Mouse (Mus musculus): ENCODE results near the gene Srpk3. TPM values are rescaled to one million over a fixed set of nuclear protein-coding genes. Genes with fewer than 3 reads are reported as not detected.
A peak's percentile ranks its signal among the peaks of the same experiment; 100 is the strongest.

Srpk3 gene
- polyA plus RNA-seq, 1 experiment from 2014 or later, result 94.7 TPM

GRCm38 (mm10) chrX:73788501-73788900 is 14.3 kb downstream of the Srpk3 start:
- Histone ChIP-seq H3K9me3 (replicated peaks; ENCODE audit: control insufficient read depth, low read length) (no peaks in the 10 kb centered on the region), H3K4me2 (ENCODE audit: low read depth, low read length) (peak overlapping the region; percentile 68; the same call in 1 of the 2 replicates), H3K9ac (ENCODE audit: low read length) (no peak overlapping the region), H3K27ac (ENCODE audit: low read length) (no peak overlapping the region), H3K4me3 (ENCODE audit: low read length) (no peak overlapping the region), H3K4me1 (ENCODE audit: control insufficient read depth, insufficient read depth, low read length) (peaks cover 13% of the 10 kb centered on the region), H3K27me3 (ENCODE audit: control insufficient read depth, insufficient read depth, low read length) (no peaks in the 10 kb centered on the region; the same call in 1 of the 2 replicates), H3K36me3 (ENCODE audit: control insufficient read depth, insufficient read depth) (no peaks in the 10 kb centered on the region; the same call in 1 of the 2 replicates)
- ATAC-seq (replicated peaks; ENCODE audit: extremely low read depth, insufficient read depth, low FRiP score), result no peak
- 100% methylated on average over 1 of the region's 1 CpGs for WGBS

DNA sequence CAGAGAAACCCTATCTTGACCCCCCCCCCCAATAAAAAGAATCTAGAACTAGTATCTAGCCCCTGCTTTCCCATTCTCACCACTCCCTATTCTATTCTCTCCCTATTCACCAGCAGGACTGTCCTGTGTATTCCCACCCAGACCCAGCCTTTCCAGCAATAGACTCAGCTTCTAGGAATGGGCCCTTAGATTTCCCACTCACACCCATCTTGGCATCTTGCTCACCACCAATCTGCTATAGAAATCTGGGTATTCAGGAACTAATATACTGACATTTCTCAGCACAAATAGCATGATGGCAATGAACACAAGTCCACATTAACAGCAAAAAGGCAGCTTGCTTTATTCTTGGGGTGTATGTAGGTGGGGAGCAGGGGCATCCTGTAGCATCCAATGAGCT is 18.8 kb downstream of the Srpk3 start:
- Histone ChIP-seq H3K4me1 (ENCODE audit: control insufficient read depth, insufficient read depth, low read length) (peaks cover 1% of the 10 kb centered on the region; the same call in 1 of the 2 replicates), H3K36me3 (ENCODE audit: control insufficient read depth, insufficient read depth) (no peaks in the 10 kb centered on the region; the same call in 1 of the 2 replicates), H3K4me2 (ENCODE audit: low read depth, low read length) (no peak overlapping the region), H3K9ac (ENCODE audit: low read length) (no peak overlapping the region), H3K27ac (ENCODE audit: low read length) (no peak overlapping the region), H3K27me3 (ENCODE audit: control insufficient read depth, insufficient read depth, low read length) (no peaks in the 10 kb centered on the region; the same call in 1 of the 2 replicates), H3K9me3 (replicated peaks; ENCODE audit: control insufficient read depth, low read length) (no peaks in the 10 kb centered on the region), H3K4me3 (ENCODE audit: low read length) (no peak overlapping the region)
- no peak for ATAC-seq (replicated peaks; ENCODE audit: extremely low read depth, insufficient read depth, low FRiP score)

GRCm38 (mm10) chrX:73793505-73793904 is 19.3 kb downstream of the Srpk3 start:
- H3K4me3 ChIP-seq (ENCODE audit: low read length), result no peak overlapping the region
- ATAC-seq (replicated peaks; ENCODE audit: extremely low read depth, insufficient read depth, low FRiP score), result no peak
- H3K27ac ChIP-seq (ENCODE audit: low read length), result no peak overlapping the region
- H3K4me2 ChIP-seq (ENCODE audit: low read depth, low read length), result no peak overlapping the region
- 33% methylated on average over 1 of the region's 1 CpGs for WGBS
- H3K9ac ChIP-seq (ENCODE audit: low read length), result no peak overlapping the region
- no peaks in the 10 kb centered on the region for H3K27me3 ChIP-seq (ENCODE audit: control insufficient read depth, insufficient read depth, low read length)
- H3K36me3 ChIP-seq (ENCODE audit: control insufficient read depth, insufficient read depth), result no peaks in the 10 kb centered on the region; the same call in 1 of the 2 replicates
- H3K4me1 ChIP-seq (ENCODE audit: control insufficient read depth, insufficient read depth, low read length), result no peaks in the 10 kb centered on the region
- H3K9me3 ChIP-seq (replicated peaks; ENCODE audit: control insufficient read depth, low read length), result no peaks in the 10 kb centered on the region

- no peak for ATAC-seq (replicated peaks; ENCODE audit: extremely low read depth, insufficient read depth, low FRiP score)
- no peaks in the 10 kb centered on the region; the same call in 1 of the 2 replicates for H3K27me3 ChIP-seq (ENCODE audit: control insufficient read depth, insufficient read depth, low read length)
- 82% methylated on average over 2 of the region's 2 CpGs for WGBS
- no peaks in the 10 kb centered on the region for H3K4me1 ChIP-seq (ENCODE audit: control insufficient read depth, insufficient read depth, low read length)
- H3K36me3 ChIP-seq (ENCODE audit: control insufficient read depth, insufficient read depth), result no peaks in the 10 kb centered on the region
- no peak overlapping the region for H3K27ac ChIP-seq (ENCODE audit: low read length)
- no peak overlapping the region for H3K9ac ChIP-seq (ENCODE audit: low read length)
- no peaks in the 10 kb centered on the region for H3K9me3 ChIP-seq (replicated peaks; ENCODE audit: control insufficient read depth, low read length)
- no peak overlapping the region for H3K4me2 ChIP-seq (ENCODE audit: low read depth, low read length)
- H3K4me3 ChIP-seq (ENCODE audit: low read length), result no peak overlapping the region
These were observed 23.3 kb downstream of the Srpk3 start for GRCm38 (mm10) chrX:73797511-73797910.

GRCm38 (mm10) chrX:73798502-73798901 is 24.3 kb downstream of the Srpk3 start:
- Histone ChIP-seq H3K27me3 (ENCODE audit: control insufficient read depth, insufficient read depth, low read length) (no peaks in the 10 kb centered on the region; the same call in 1 of the 2 replicates), H3K9ac (ENCODE audit: low read length) (no peak overlapping the region), H3K4me3 (ENCODE audit: low read length) (no peak overlapping the region), H3K9me3 (replicated peaks; ENCODE audit: control insufficient read depth, low read length) (no peaks in the 10 kb centered on the region), H3K36me3 (ENCODE audit: control insufficient read depth, insufficient read depth) (no peaks in the 10 kb centered on the region), H3K4me1 (ENCODE audit: control insufficient read depth, insufficient read depth, low read length) (no peaks in the 10 kb centered on the region), H3K27ac (ENCODE audit: low read length) (no peak overlapping the region), H3K4me2 (ENCODE audit: low read depth, low read length) (no peak overlapping the region)
- ATAC-seq (replicated peaks; ENCODE audit: extremely low read depth, insufficient read depth, low FRiP score), result peak; percentile 76
- 37% methylated on average over 8 of the region's 9 CpGs for WGBS

- 65% methylated on average over 1 of the region's 1 CpGs for WGBS
- H3K4me3 ChIP-seq (ENCODE audit: low read length), result no peak overlapping the region
- H3K4me1 ChIP-seq (ENCODE audit: control insufficient read depth, insufficient read depth, low read length), result no peaks in the 10 kb centered on the region
- H3K36me3 ChIP-seq (ENCODE audit: control insufficient read depth, insufficient read depth), result no peaks in the 10 kb centered on the region
- ATAC-seq (replicated peaks; ENCODE audit: extremely low read depth, insufficient read depth, low FRiP score), result no peak
- no peaks in the 10 kb centered on the region for H3K27me3 ChIP-seq (ENCODE audit: control insufficient read depth, insufficient read depth, low read length)
- H3K27ac ChIP-seq (ENCODE audit: low read length), result no peak overlapping the region
- H3K9me3 ChIP-seq (replicated peaks; ENCODE audit: control insufficient read depth, low read length), result no peaks in the 10 kb centered on the region
- H3K4me2 ChIP-seq (ENCODE audit: low read depth, low read length), result no peak overlapping the region
- H3K9ac ChIP-seq (ENCODE audit: low read length), result no peak overlapping the region
These were observed 31.6 kb downstream of the Srpk3 start for GRCm38 (mm10) chrX:73805814-73806213.

DNA sequence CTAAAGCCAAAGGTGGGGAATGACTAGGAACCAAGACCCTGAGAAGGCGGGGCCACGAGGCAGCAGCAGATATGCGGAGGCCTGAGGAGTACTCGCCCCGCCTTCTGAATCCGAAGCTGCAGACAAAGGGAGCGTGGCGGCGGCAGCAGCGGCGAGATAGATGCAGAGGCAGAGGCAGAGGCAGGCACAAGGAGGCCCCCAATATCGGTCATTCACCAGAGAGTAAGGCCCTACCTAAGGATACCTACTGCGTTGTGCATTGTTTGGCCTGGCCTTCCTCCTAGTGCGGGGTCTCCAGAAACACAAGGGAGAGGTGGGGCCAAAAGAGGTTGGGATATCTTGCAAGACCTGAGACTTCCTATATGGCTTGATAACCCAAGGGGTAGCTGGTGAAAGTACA is 40.9 kb downstream of the Srpk3 start:
- Histone ChIP-seq H3K27ac (ENCODE audit: low read length) (no peak overlapping the region), H3K4me3 (ENCODE audit: low read length) (peak overlapping the region; percentile 27), H3K9ac (ENCODE audit: low read length) (no peak overlapping the region; the same call in 1 of the 2 replicates), H3K9me3 (replicated peaks; ENCODE audit: control insufficient read depth, low read length) (no peaks in the 10 kb centered on the region), H3K4me1 (ENCODE audit: control insufficient read depth, insufficient read depth, low read length) (0 out of 2 replicates have a peak, but pooled peaks cover 2% of the 10 kb centered on the region), H3K36me3 (ENCODE audit: control insufficient read depth, insufficient read depth) (no peaks in the 10 kb centered on the region), H3K27me3 (ENCODE audit: control insufficient read depth, insufficient read depth, low read length) (no peaks in the 10 kb centered on the region; the same call in 1 of the 2 replicates), H3K4me2 (ENCODE audit: low read depth, low read length) (peak overlapping the region; percentile 56)
- WGBS, result 7% methylated on average over 14 of the region's 14 CpGs
- no peak for ATAC-seq (replicated peaks; ENCODE audit: extremely low read depth, insufficient read depth, low FRiP score)

- no peak overlapping the region for H3K27ac ChIP-seq (ENCODE audit: low read length)
- H3K36me3 ChIP-seq (ENCODE audit: control insufficient read depth, insufficient read depth), result no peaks in the 10 kb centered on the region
- ATAC-seq (replicated peaks; ENCODE audit: extremely low read depth, insufficient read depth, low FRiP score), result no peak; the same call in 1 of the 2 replicates
- H3K9ac ChIP-seq (ENCODE audit: low read length), result no peak overlapping the region
- H3K4me3 ChIP-seq (ENCODE audit: low read length), result no peak overlapping the region
- 0 out of 2 replicates have a peak, but pooled peaks cover 2% of the 10 kb centered on the region for H3K4me1 ChIP-seq (ENCODE audit: control insufficient read depth, insufficient read depth, low read length)
- no peak overlapping the region for H3K4me2 ChIP-seq (ENCODE audit: low read depth, low read length)
- WGBS, result 48% methylated on average over 3 of the region's 3 CpGs
- H3K27me3 ChIP-seq (ENCODE audit: control insufficient read depth, insufficient read depth, low read length), result no peaks in the 10 kb centered on the region; the same call in 1 of the 2 replicates
- no peaks in the 10 kb centered on the region for H3K9me3 ChIP-seq (replicated peaks; ENCODE audit: control insufficient read depth, low read length)
These were observed 42.5 kb downstream of the Srpk3 start for GRCm38 (mm10) chrX:73816596-73817314.

DNA sequence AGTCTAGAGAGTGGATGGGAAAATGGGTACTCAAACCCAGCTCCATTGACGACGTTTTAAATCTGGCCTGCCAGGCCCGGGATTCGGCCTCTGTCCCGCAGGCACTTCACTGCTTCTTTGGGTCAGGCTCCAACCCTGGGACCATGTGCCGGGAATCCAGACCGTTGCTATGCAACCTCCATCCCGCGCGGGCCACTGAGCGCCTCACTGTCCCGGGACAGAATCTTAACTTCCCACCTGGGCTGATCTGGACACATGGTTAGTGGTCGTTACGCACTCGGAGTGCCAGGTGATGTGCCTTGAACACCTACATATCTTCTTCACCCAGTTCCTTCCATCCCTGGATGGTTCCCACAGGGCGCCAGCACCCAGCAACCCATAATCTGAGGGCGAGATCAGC is 49.5 kb downstream of the Srpk3 start:
- Histone ChIP-seq H3K27ac (ENCODE audit: low read length) (no peak overlapping the region), H3K9me3 (replicated peaks; ENCODE audit: control insufficient read depth, low read length) (no peaks in the 10 kb centered on the region), H3K4me2 (ENCODE audit: low read depth, low read length) (peak overlapping the region; percentile 88; the same call in 1 of the 2 replicates), H3K4me3 (ENCODE audit: low read length) (peak overlapping the region; percentile 64), H3K4me1 (ENCODE audit: control insufficient read depth, insufficient read depth, low read length) (no peaks in the 10 kb centered on the region; the same call in 1 of the 2 replicates), H3K27me3 (ENCODE audit: control insufficient read depth, insufficient read depth, low read length) (peaks cover 13% of the 10 kb centered on the region), H3K36me3 (ENCODE audit: control insufficient read depth, insufficient read depth) (no peaks in the 10 kb centered on the region), H3K9ac (ENCODE audit: low read length) (no peak overlapping the region; the same call in 1 of the 2 replicates)
- 19% methylated on average over 17 of the region's 17 CpGs for WGBS
- ATAC-seq (replicated peaks; ENCODE audit: extremely low read depth, insufficient read depth, low FRiP score), result no peak

Measured in heart, embryonic 16.5 days (tissue).